Mouse (Mus musculus) hindbrain, embryonic 15.5 days (tissue): ENCODE data around the gene Gm43518. TPM values are rescaled to one million over a fixed set of nuclear protein-coding genes. Genes with fewer than 3 reads are reported as not detected.

Source experiments
- ATAC-seq: fragments of 200-750 bp; cut with Nextera tagmentation; 2 replicates; pipeline ENCODE4 v1.8.0; 2017; ENCODE audit warnings: low read depth, moderate number of reproducible peaks, moderate TSS enrichment; ENCODE audit not compliant: low FRiP score
- H3K27ac ChIP-seq: fragments of 300-500 bp; sonication (generic); replicated peaks from 2 replicates; pipeline ENCODE4 v1.5.1; 2015; ENCODE audit warnings: mild to moderate bottlenecking, inconsistent platforms
- H3K27me3 ChIP-seq: fragments of 300-500 bp; sonication (generic); 2 replicates; pipeline ENCODE4 v1.6.1; 2015; ENCODE audit warnings: control low read depth, inconsistent platforms
- H3K36me3 ChIP-seq: fragments of 300-500 bp; sonication (generic); 2 replicates; pipeline ENCODE4 v1.6.1; 2015; ENCODE audit warnings: control low read depth, inconsistent platforms
- H3K4me1 ChIP-seq: fragments of 300-500 bp; sonication (generic); replicated peaks from 2 replicates; pipeline ENCODE4 v1.6.1; 2015; ENCODE audit warnings: control low read depth, inconsistent platforms
- H3K4me2 ChIP-seq: fragments of 300-500 bp; sonication (generic); 2 replicates; pipeline ENCODE4 v1.6.1; 2015; ENCODE audit warnings: moderate library complexity, mild to moderate bottlenecking, inconsistent platforms
- H3K4me3 ChIP-seq: fragments of 300-500 bp; sonication (generic); 2 replicates; pipeline ENCODE4 v1.5.1; 2015; ENCODE audit warnings: mild to moderate bottlenecking, inconsistent platforms
- H3K9ac ChIP-seq: fragments of 300-500 bp; sonication (generic); 2 replicates; pipeline ENCODE4 v1.6.1; 2015; ENCODE audit warnings: inconsistent platforms
- H3K9me3 ChIP-seq: fragments of 300-500 bp; sonication (generic); 2 replicates; pipeline ENCODE4 v1.6.1; 2016; ENCODE audit warnings: control low read depth, inconsistent platforms
- WGBS: fragments of 180-500 bp; shearing (Covaris S2); methylation state at CpG from one replicate; pipeline ENCODE4 v1.1.7; 2015; 5-methylcytosine and 5-hydroxymethylcytosine counted together
- polyA plus RNA-seq: library from polyadenylated mRNA; unstranded; fragments of >200 nt; fragmentation: Nextera tagmentation; extraction: Ambion mirVana; gene quantifications from 2 replicates; pipeline ENCODE4 v1.2.1, GENCODE M21; 2015

The Gm43518 gene
- polyA plus RNA-seq, 1 experiment from 2014 or later = 4.2 TPM

GRCm38 (mm10) chr5:123970576-123970975 is 43.4 kb downstream of the Gm43518 start:
- Histone ChIP-seq H3K9ac (no peak overlapping the region), H3K27me3 (no peaks in the 10 kb centered on the region; the same call in 1 of the 2 replicates), H3K4me2 (no peak overlapping the region), H3K36me3 (no peaks in the 10 kb centered on the region), H3K4me1 (peaks cover 12% of the 10 kb centered on the region), H3K9me3 (no peaks in the 10 kb centered on the region), H3K27ac (no peak overlapping the region), H3K4me3 (no peak overlapping the region)
- WGBS = 88% methylated on average over 4 of the region's 4 CpGs
- no peak for ATAC-seq

DNA sequence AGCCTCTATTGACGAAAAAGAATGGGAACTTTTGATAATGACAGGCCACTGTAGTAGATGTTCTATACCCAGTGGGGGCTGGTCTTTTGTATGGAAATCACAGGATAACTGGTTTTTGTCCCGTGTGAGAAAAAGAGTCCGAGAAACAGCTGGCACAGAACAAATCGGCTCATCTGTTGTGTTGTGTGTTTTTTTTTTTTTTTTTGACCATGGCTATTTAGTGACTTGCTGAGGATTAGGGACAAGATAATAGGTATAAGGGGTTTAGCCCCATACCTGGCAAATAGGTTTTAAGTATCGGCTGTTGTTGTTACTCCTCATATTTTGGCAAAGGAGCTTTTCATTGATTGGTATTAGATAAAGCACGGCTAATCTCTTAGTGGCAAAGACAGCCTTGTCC is 45.2 kb downstream of the Gm43518 start:
- no peak for ATAC-seq
- Histone ChIP-seq H3K27me3 (no peaks in the 10 kb centered on the region; the same call in 1 of the 2 replicates), H3K36me3 (no peaks in the 10 kb centered on the region), H3K4me3 (no peak overlapping the region), H3K9ac (no peak overlapping the region), H3K9me3 (no peaks in the 10 kb centered on the region), H3K27ac (no peak overlapping the region), H3K4me2 (no peak overlapping the region), H3K4me1 (peaks cover 20% of the 10 kb centered on the region)
- 52% methylated on average over 6 of the region's 6 CpGs for WGBS

- Histone ChIP-seq H3K4me3 (peak within 1 kb of the TSS; percentile 77), H3K36me3 (no peaks in the 10 kb centered on the region), H3K27me3 (no peaks in the 10 kb centered on the region; the same call in 1 of the 2 replicates), H3K9me3 (no peaks in the 10 kb centered on the region), H3K4me1 (peaks cover 20% of the 10 kb centered on the region), H3K4me2 (peak within 1 kb of the TSS; percentile 89), H3K27ac (peak within 1 kb of the TSS; percentile 67), H3K9ac (peak within 1 kb of the TSS; percentile 82)
- 2% methylated on average over 84 of the region's 106 CpGs for WGBS
- peak; percentile 80 for ATAC-seq
These were observed 46.3 kb downstream of the Gm43518 start, which contains the start of gene Hip1r for GRCm38 (mm10) chr5:123973299-123974178. Hip1r (plus strand) TSS chr5:123973628.

DNA sequence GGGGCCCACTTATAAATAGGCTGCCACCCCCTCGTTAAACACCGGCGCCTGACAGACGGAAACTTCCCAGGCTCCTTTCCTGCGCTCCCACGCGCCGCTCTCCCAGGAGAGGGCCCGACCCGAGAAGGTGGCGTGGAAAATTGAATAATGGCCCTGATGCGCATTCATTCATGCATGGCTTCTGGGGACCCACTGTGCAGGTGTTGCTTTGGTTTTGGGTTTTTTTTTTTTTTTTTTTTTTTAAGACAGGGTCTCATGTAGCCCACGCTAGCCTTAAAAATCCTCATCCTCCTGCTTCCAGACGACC is 46.9 kb downstream of the Gm43518 start:
- Histone ChIP-seq H3K27me3 (no peaks in the 10 kb centered on the region; the same call in 1 of the 2 replicates), H3K4me1 (peaks cover 20% of the 10 kb centered on the region), H3K36me3 (no peaks in the 10 kb centered on the region), H3K4me2 (peak overlapping the region; percentile 89), H3K27ac (peak overlapping the region; percentile 67), H3K4me3 (peak overlapping the region; percentile 77), H3K9me3 (no peaks in the 10 kb centered on the region), H3K9ac (peak overlapping the region; percentile 82)
- ATAC-seq = peak; percentile 36; the same call in 1 of the 2 replicates
- 1% methylated on average over 14 of the region's 14 CpGs for WGBS

DNA sequence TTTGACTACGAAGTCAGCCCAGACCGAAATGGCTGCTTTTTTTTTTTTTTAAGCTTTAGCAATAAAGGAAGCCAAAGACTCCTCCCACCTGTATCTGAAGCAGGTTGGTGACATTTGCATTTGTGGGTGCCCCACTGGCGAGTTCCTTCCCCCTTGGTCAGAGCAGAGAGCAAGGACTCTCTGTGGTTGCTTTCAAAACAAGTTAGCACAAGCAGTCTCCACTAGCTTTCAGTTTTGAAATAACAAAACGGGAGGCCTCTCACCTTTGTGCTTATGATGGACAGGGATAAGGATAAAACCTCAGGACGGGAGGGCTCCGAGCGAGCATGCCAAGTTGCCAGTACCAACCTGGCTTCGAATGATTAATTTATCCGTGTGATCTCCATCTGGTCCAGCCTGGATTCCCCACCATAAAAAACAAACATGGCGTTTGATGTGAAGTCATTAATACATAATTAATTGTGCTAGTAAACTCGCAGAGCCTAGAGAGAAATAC is 47.4 kb downstream of the Gm43518 start:
- Histone ChIP-seq H3K27ac (no peak overlapping the region), H3K27me3 (no peaks in the 10 kb centered on the region; the same call in 1 of the 2 replicates), H3K4me3 (peak overlapping the region; percentile 77), H3K4me2 (peak overlapping the region; percentile 89), H3K9ac (no peak overlapping the region), H3K9me3 (no peaks in the 10 kb centered on the region), H3K4me1 (peaks cover 20% of the 10 kb centered on the region), H3K36me3 (no peaks in the 10 kb centered on the region)
- no peak for ATAC-seq
- 16% methylated on average over 11 of the region's 11 CpGs for WGBS

DNA sequence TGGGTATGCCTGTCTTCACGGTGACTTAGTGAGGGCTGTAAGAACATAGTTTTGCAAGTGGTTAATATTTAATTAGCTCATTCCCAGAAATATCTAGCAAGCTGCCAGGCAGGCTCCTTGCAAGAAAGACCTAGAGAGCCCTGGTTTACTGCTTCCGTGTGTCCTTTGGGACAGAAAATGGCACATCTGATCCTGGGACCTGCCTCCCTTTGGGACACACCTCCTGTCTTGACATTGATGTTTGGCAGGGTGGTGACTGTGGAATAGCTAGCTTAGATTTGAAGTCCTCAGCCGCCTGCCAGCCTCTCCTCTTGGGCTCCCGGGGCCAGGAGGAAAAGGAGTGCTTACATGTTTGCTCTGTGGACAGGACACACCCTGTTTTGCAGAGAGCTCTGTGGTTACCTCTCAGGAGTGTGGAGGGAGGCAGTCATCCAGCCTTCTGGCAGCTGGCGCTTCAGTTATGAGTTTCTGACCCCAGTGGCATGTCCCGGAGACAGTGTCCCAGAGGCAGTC is 48.5 kb downstream of the Gm43518 start:
- no peaks in the 10 kb centered on the region for H3K36me3 ChIP-seq
- no peak overlapping the region for H3K27ac ChIP-seq
- no peak for ATAC-seq
- H3K27me3 ChIP-seq = no peaks in the 10 kb centered on the region; the same call in 1 of the 2 replicates
- no peak overlapping the region for H3K9ac ChIP-seq
- no peak overlapping the region for H3K4me3 ChIP-seq
- H3K4me2 ChIP-seq = peak overlapping the region; percentile 89
- WGBS = 68% methylated on average over 6 of the region's 6 CpGs
- H3K9me3 ChIP-seq = no peaks in the 10 kb centered on the region
- H3K4me1 ChIP-seq = peaks cover 24% of the 10 kb centered on the region

DNA sequence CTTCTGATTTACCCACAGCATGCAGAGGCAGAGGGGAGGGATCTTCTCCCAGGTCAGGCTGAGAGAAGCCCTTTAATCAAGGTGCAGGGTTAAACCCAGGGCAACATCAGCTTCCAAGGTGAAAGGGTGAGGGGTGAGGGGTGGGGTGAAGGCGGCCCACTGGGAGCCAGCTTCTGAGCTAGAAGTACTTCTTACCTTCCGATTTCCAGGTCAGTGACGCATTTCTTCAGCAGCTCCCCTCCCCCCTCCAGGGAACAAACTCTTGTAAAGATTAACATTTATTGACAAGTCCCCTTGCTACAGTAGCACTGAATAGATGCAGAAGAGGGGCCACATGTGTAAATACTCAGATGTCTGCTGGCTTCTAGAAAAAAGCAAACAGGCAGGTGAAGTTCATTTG is 50.0 kb downstream of the Gm43518 start:
- no peak for ATAC-seq
- Histone ChIP-seq H3K9me3 (no peaks in the 10 kb centered on the region), H3K27me3 (no peaks in the 10 kb centered on the region; the same call in 1 of the 2 replicates), H3K4me3 (no peak overlapping the region), H3K4me1 (peaks cover 24% of the 10 kb centered on the region), H3K4me2 (no peak overlapping the region), H3K9ac (no peak overlapping the region), H3K36me3 (no peaks in the 10 kb centered on the region), H3K27ac (no peak overlapping the region)
- 55% methylated on average over 3 of the region's 3 CpGs for WGBS

DNA sequence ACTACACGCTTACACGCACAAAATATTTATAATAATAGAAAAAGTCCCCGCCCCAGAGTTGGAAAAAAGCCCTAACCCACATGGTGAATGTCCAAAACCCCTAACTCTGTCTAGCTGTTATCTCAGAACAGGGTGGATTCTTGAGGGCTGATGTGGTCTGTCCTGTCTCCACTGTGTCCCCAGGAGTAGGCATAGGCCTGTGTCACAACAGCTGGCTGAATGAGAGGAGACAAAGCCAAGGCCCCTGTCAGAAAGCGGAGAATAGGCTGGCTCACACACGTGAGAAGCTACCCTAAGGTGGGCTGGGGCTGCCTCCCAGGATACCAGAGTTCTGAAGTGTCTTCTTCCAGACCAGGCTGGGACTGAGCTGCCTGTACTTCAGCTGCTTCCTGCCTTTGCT is 50.9 kb downstream of the Gm43518 start:
- no peak overlapping the region for H3K4me2 ChIP-seq
- ATAC-seq = no peak
- no peaks in the 10 kb centered on the region for H3K9me3 ChIP-seq
- H3K27me3 ChIP-seq = no peaks in the 10 kb centered on the region; the same call in 1 of the 2 replicates
- H3K27ac ChIP-seq = no peak overlapping the region
- no peak overlapping the region for H3K4me3 ChIP-seq
- peaks cover 24% of the 10 kb centered on the region for H3K4me1 ChIP-seq
- H3K9ac ChIP-seq = no peak overlapping the region
- 68% methylated on average over 5 of the region's 5 CpGs for WGBS
- H3K36me3 ChIP-seq = no peaks in the 10 kb centered on the region

DNA sequence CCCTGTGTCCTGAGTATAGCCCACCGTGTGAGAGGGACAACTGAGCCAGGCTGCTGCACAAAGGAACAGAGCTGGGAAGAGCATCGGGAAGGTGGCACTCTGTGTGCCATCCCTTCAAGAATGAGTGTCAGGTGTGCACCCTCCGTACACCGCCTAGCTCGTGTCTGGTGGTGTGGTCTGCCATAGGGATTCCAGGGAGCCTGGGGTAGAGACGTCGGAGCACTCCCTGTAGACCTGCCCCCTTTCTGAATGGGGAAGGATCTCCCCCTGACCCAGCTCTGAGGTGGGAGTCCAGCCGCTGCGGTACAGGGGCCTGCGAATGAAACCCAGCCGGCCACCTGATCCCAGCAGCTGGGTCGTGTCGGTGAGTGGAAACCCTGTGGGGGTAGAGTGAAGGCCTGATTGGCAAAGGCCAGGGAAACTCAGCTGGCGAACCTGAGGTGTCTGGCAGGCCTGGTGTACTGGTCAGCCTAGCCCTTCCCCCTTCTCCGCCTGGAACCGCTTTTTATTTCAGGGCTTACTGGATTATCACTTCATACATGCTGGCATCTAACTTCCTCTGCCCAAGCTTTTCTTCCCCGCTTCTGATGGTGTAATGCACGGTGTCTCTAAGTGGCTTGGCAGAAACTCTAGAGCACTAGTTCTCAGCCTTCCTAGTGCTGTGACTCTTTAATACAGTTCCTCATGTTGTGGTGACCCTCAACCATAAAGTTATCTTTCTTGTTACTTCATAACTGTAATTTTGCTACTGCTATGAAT is 52.2 kb downstream of the Gm43518 start:
- H3K9me3 ChIP-seq = no peaks in the 10 kb centered on the region
- H3K36me3 ChIP-seq = no peaks in the 10 kb centered on the region
- ATAC-seq = no peak
- no peak overlapping the region for H3K9ac ChIP-seq
- 63% methylated on average over 18 of the region's 18 CpGs for WGBS
- no peak overlapping the region for H3K4me3 ChIP-seq
- H3K4me1 ChIP-seq = peaks cover 24% of the 10 kb centered on the region
- H3K4me2 ChIP-seq = no peak overlapping the region
- no peaks in the 10 kb centered on the region; the same call in 1 of the 2 replicates for H3K27me3 ChIP-seq
- no peak overlapping the region for H3K27ac ChIP-seq

GRCm38 (mm10) chr5:123979980-123980369 is 52.8 kb downstream of the Gm43518 start:
- H3K4me1 ChIP-seq = peaks cover 19% of the 10 kb centered on the region
- H3K9me3 ChIP-seq = no peaks in the 10 kb centered on the region
- no peak overlapping the region for H3K4me3 ChIP-seq
- H3K27ac ChIP-seq = no peak overlapping the region
- WGBS = 69% methylated on average over 4 of the region's 4 CpGs
- no peaks in the 10 kb centered on the region; the same call in 1 of the 2 replicates for H3K27me3 ChIP-seq
- H3K36me3 ChIP-seq = no peaks in the 10 kb centered on the region
- no peak overlapping the region for H3K4me2 ChIP-seq
- ATAC-seq = no peak
- no peak overlapping the region for H3K9ac ChIP-seq

DNA sequence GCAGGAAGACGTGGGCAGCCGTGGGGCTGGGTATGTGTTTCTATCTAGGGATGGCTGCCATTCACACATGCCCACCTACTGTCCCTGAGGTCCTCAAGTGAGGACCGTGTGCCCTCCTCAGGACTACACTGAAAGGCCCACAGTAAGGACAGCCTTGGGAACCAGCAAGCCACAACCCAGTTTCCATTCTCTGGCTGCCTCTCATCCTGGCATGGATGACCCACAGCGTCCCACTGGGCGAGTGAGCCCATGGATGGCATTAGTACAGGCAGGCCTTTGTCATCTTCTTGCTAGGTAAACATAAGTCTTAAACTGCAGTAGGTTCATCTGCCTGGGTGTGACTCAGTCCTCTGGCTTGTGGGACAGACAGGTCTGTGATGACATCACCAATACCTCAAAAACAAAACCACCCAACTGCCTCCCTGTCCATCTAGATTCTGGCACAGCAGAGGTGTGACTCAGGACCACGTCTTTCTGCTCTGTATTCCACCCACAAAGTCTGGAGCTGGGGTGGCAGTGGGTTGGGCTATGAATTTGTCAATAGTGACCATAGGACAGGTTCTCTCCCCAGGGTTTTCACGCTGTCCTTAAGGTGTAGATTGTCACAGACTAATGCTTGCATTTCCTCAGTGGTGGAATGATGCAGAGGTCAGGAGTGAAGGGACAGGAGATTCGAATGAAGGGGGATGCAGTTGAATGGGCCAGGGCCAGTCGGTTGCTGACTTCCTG is 53.5 kb downstream of the Gm43518 start:
- Histone ChIP-seq H3K36me3 (no peaks in the 10 kb centered on the region), H3K4me3 (no peak overlapping the region), H3K4me1 (peaks cover 12% of the 10 kb centered on the region), H3K9me3 (no peaks in the 10 kb centered on the region), H3K27ac (no peak overlapping the region), H3K27me3 (no peaks in the 10 kb centered on the region; the same call in 1 of the 2 replicates), H3K9ac (no peak overlapping the region), H3K4me2 (no peak overlapping the region)
- WGBS = 81% methylated on average over 9 of the region's 9 CpGs
- no peak for ATAC-seq
